Mouse (Mus musculus) hindbrain, embryonic 14.5 days (tissue): ENCODE data around the gene Pnkd. TPM values are rescaled to one million over a fixed set of nuclear protein-coding genes. Genes with fewer than 3 reads are reported as not detected.

Experiments used
- ATAC-seq: fragments of 200-750 bp; cut with Nextera tagmentation; 2 replicates; pipeline ENCODE4 v1.8.0; 2017; ENCODE audit warnings: moderate number of reproducible peaks, mild to moderate bottlenecking, moderate TSS enrichment, moderate library complexity; ENCODE audit not compliant: low FRiP score
- DNase-seq: peaks from one replicate; pipeline ENCODE4 v3.0.0-alpha.2; 2015; ENCODE audit warnings: low spot score
- H3K27ac ChIP-seq: fragments of 300-500 bp; sonication (generic); 2 replicates; pipeline ENCODE4 v1.5.1; 2014; ENCODE audit warnings: mild to moderate bottlenecking, moderate library complexity
- H3K27me3 ChIP-seq: fragments of 300-500 bp; sonication (generic); 2 replicates; pipeline ENCODE4 v1.6.1; 2014; ENCODE audit warnings: mild to moderate bottlenecking, low read length, mixed read lengths; ENCODE audit not compliant: control insufficient read depth, insufficient read depth
- H3K36me3 ChIP-seq: fragments of 300-500 bp; sonication (generic); replicated peaks from 2 replicates; pipeline ENCODE4 v1.6.1; 2014; ENCODE audit not compliant: control insufficient read depth, insufficient read depth
- H3K4me1 ChIP-seq: fragments of 300-500 bp; sonication (generic); replicated peaks from 2 replicates; pipeline ENCODE4 v1.6.1; 2014; ENCODE audit warnings: antibody characterized with exemption, low read length, mixed read lengths; ENCODE audit not compliant: control insufficient read depth, insufficient read depth
- H3K4me2 ChIP-seq: fragments of 300-500 bp; sonication (generic); replicated peaks from 2 replicates; pipeline ENCODE4 v1.6.1; 2014; ENCODE audit warnings: mild to moderate bottlenecking, moderate library complexity
- H3K4me3 ChIP-seq: fragments of 300-500 bp; sonication (generic); replicated peaks from 2 replicates; pipeline ENCODE4 v1.5.1; 2014; ENCODE audit warnings: mild to moderate bottlenecking, low read length
- H3K9ac ChIP-seq: fragments of 300-500 bp; sonication (generic); 2 replicates; pipeline ENCODE4 v1.6.1; 2014
- H3K9me3 ChIP-seq: fragments of 300-500 bp; sonication (generic); 2 replicates; pipeline ENCODE4 v1.6.1; 2016; ENCODE audit warnings: low read length; ENCODE audit not compliant: control insufficient read depth
- WGBS: fragments of 180-500 bp; shearing (Covaris S2); extraction: QIAGEN DNeasy Blood & Tissue Kit; methylation state at CpG from one replicate; pipeline ENCODE4 v1.1.7; 2014; 5-methylcytosine and 5-hydroxymethylcytosine counted together
- polyA plus RNA-seq: library from polyadenylated mRNA; unstranded; fragments of >200 nt; fragmentation: Nextera tagmentation; extraction: Ambion mirVana; gene quantifications from 2 replicates; pipeline ENCODE4 v1.2.1, GENCODE M21; 2014

Pnkd gene
- polyA plus RNA-seq, 1 experiment from 2014 or later, result 146 TPM

DNA sequence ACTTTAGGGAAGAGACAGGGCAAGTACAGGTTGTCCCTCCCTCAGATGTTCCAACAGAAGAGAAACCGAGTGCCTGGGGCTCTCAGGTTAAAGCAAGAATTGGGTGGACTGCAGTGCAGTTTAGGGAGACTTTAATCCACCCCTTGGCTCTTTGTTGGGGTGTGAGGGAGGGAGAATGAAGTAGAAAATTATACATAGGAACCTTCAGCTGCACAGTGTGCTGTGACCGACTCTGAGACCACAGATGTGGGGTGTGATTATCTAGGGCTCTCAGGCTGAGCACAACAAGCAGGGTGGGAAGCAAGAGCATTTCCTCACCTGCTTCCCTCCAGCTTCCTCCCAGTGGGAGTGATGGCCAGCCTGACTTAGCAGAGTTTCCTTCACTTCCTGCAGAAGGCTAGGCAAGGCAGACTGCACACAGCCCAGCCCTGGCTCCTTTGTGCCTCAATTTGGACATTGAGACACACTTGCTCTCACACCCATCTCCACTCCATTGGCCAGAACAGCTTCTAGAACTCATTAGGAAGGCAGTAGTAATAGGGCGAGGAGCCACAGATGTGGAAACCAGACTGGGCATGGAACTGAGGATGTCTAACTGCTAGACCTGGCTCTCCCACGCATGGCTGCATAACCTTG lies 46.4 kb downstream of the Pnkd start:
- no peak overlapping the region for H3K9ac ChIP-seq
- peaks cover 13% of the 10 kb centered on the region for H3K4me1 ChIP-seq
- H3K36me3 ChIP-seq, result peaks cover 7% of the 10 kb centered on the region; the same call in 1 of the 2 replicates
- no peaks in the 10 kb centered on the region for H3K27me3 ChIP-seq
- H3K9me3 ChIP-seq, result no peaks in the 10 kb centered on the region
- 81% methylated on average over 4 of the region's 4 CpGs for WGBS
- H3K4me2 ChIP-seq, result no peak overlapping the region
- DNase-seq (no peak), ATAC-seq (no peak)
- no peak overlapping the region for H3K4me3 ChIP-seq
- no peak overlapping the region for H3K27ac ChIP-seq

DNA sequence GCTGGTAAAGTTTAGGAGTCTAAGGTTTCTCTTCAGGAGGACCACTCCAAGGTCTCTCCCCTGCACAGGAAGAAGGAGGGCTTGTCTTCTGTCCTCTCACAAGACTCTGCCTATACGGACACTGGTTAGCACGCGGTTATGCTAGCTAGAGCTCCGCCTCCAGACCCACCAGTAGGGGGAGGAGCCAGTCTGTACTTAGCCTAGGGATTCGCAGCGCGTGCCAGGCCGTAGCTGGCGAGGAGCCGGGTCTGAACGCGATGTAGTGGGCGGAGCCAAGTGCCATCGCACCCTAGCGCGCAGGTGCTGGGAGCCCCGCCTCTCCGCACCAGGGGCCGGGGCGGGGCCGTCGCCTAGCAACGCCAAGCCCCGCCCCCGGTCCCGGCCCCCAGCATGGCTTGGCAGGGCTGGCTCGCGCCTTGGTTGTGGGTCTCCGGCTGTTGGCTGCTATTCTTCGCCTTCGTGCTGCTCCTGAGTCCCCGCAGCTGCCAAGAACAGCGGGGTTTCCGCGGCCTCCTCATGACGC lies 47.6 kb downstream of the Pnkd start:
- peak overlapping the region; percentile 85 for H3K4me2 ChIP-seq
- peak overlapping the region; percentile 58 for H3K9ac ChIP-seq
- H3K4me3 ChIP-seq, result peak overlapping the region; percentile 43
- ATAC-seq (peak; percentile 95), DNase-seq (peak; percentile 97)
- H3K36me3 ChIP-seq, result peaks cover 7% of the 10 kb centered on the region; the same call in 1 of the 2 replicates
- peak overlapping the region; percentile 80 for H3K27ac ChIP-seq
- H3K27me3 ChIP-seq, result no peaks in the 10 kb centered on the region
- H3K9me3 ChIP-seq, result no peaks in the 10 kb centered on the region
- 0% methylated on average over 33 of the region's 36 CpGs for WGBS
- peaks cover 13% of the 10 kb centered on the region for H3K4me1 ChIP-seq

DNA sequence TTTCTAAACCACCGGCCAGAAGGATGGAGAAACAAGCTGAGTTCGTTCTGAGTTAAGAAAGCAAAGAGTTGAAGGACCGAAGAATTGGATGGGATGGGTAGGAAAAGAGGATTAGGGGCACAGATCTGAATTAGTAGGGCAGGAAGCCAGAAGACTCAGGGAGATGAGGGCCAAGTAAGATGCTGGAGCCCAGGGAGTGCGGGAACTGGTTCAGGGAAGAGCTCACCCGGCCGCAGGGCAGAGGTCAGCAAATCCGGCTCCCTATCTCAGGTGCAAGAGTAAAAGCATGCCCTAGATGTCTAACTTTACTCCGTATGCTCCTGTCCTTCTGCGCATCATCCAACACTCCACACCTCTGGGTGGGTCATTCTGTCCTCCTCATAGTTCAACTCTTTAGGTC lies 48.2 kb downstream of the Pnkd start:
- WGBS, result 3% methylated on average over 9 of the region's 9 CpGs
- peak; percentile 30 for DNase-seq
- Histone ChIP-seq H3K9me3 (no peaks in the 10 kb centered on the region), H3K9ac (peak overlapping the region; percentile 58), H3K27ac (peak overlapping the region; percentile 80), H3K4me2 (peak overlapping the region; percentile 85), H3K4me3 (peak overlapping the region; percentile 43), H3K4me1 (peaks cover 13% of the 10 kb centered on the region), H3K36me3 (peaks cover 7% of the 10 kb centered on the region; the same call in 1 of the 2 replicates), H3K27me3 (no peaks in the 10 kb centered on the region)
- no peak for ATAC-seq

DNA sequence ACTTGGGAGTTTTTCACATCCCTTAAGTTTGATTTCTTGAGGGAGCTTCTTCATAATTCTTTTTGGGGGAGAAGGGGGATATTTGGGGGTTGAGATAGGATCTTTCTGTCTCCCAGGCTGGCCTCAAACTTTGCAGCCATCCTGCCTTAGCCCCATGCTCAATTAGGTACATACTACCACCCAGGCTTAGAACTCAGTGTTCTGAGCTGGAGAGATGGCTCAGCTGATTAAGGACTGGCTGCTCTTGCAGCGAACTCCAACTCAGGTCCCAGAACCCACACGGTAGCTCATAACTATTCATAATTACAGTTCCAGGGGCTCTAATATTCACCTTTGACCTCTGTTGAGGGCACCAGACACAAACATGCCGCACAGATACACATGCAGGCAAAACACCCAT lies 49.9 kb downstream of the Pnkd start:
- ATAC-seq (no peak), DNase-seq (no peak)
- no peak overlapping the region for H3K4me2 ChIP-seq
- peaks cover 13% of the 10 kb centered on the region for H3K4me1 ChIP-seq
- no peak overlapping the region for H3K9ac ChIP-seq
- no peak overlapping the region for H3K27ac ChIP-seq
- H3K4me3 ChIP-seq, result no peak overlapping the region
- no peaks in the 10 kb centered on the region for H3K36me3 ChIP-seq
- whole genome bisulfite sequencing, result 64% methylated on average over 3 of the region's 3 CpGs
- no peaks in the 10 kb centered on the region for H3K27me3 ChIP-seq
- no peaks in the 10 kb centered on the region for H3K9me3 ChIP-seq

DNA sequence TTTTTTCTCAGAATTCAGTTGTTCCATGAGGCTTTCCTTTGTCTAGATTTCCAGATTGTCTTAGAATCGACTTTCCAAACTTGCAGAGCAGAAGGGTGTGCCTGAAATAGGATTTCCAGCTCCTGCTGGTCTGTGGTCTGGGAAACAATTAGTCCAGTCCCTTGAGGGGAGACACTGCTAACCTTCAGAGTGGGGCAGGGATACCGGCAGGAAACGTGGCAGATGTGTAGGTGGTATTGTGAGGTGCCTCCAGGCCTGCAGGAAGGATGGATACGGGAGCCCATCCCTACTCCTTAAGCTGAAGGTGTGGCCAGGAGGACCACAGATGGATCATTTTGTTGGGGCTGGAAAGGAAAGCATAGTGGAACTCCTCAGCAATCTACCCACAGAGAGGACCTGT lies 50.3 kb downstream of the Pnkd start:
- H3K4me1 ChIP-seq, result peaks cover 13% of the 10 kb centered on the region
- H3K27ac ChIP-seq, result no peak overlapping the region
- no peak overlapping the region for H3K4me2 ChIP-seq
- H3K9ac ChIP-seq, result no peak overlapping the region
- whole genome bisulfite sequencing, result 58% methylated on average over 4 of the region's 4 CpGs
- no peaks in the 10 kb centered on the region for H3K9me3 ChIP-seq
- no peak for DNase-seq
- H3K36me3 ChIP-seq, result no peaks in the 10 kb centered on the region
- no peak for ATAC-seq
- H3K27me3 ChIP-seq, result no peaks in the 10 kb centered on the region
- no peak overlapping the region for H3K4me3 ChIP-seq

DNA sequence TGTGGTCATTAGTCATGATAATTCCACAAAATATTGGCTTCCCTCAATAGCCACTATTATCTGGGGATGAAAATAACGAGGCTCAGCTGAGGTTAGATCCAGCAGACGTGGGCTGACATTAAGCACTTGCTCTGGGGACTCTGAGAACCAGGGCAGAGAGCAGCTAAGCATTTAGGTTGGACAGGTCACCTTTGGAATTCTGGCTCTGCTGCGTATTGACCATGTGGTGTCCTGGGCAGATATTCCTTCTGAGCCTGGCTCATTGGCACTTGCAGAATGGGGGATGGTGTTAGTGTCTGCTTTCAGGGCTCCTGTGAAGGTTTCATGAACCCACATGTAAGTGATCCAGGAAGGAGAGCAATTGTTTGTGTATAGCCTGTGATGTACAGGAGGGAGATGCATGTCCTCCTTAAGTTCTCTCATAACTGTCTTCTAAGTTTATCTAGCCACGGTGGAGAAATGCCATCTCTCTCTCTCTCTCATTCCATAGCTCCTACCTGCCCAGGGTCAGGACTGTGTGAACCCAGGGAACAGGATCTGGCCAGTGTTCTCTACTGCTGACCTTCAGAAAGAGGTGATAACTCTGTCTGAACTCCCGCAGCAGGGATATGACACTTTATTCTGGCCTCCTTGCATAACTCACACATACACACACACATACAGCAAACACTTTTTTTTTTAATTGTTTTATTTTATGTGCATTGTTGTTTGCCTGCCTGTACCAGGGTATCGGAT lies 50.9 kb downstream of the Pnkd start:
- no peaks in the 10 kb centered on the region for H3K9me3 ChIP-seq
- no peak overlapping the region for H3K27ac ChIP-seq
- WGBS, result 75% methylated on average over 6 of the region's 6 CpGs
- ATAC-seq (no peak), DNase-seq (no peak)
- no peak overlapping the region for H3K4me2 ChIP-seq
- H3K9ac ChIP-seq, result no peak overlapping the region
- no peak overlapping the region for H3K4me3 ChIP-seq
- H3K27me3 ChIP-seq, result no peaks in the 10 kb centered on the region
- H3K36me3 ChIP-seq, result no peaks in the 10 kb centered on the region
- peaks cover 13% of the 10 kb centered on the region for H3K4me1 ChIP-seq

DNA sequence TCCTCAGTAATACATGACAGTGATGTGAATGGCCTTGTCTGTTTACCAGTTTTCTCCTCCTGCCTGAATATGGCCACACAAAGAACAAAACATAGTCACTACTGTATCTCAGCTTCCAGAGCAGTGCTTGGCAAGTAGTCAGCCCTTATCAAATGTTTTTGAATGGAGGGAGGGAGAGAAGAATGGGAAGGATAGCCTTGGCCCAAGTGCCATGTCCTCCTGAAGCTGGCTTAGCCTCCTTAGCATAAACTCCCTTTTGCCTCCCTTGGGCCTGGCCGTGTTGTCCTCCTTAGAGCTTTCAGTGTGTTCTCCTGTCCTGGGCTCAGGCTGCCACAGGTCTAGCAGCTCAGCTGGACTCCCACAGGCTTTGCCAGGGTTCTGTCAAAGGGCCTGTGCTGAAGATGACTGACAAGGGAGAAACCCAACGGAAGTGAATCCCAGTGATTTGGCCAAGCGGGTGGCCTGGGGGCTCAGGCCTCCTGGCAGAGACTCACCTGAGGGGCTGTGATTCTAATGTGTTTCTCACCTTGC lies 52.6 kb downstream of the Pnkd start:
- no peak for ATAC-seq
- Histone ChIP-seq H3K27ac (no peak overlapping the region), H3K4me2 (no peak overlapping the region), H3K4me3 (no peak overlapping the region), H3K9me3 (no peaks in the 10 kb centered on the region), H3K9ac (no peak overlapping the region), H3K27me3 (no peaks in the 10 kb centered on the region), H3K36me3 (no peaks in the 10 kb centered on the region), H3K4me1 (peaks cover 13% of the 10 kb centered on the region)
- DNase-seq, result no peak
- 75% methylated on average over 3 of the region's 3 CpGs for WGBS

DNA sequence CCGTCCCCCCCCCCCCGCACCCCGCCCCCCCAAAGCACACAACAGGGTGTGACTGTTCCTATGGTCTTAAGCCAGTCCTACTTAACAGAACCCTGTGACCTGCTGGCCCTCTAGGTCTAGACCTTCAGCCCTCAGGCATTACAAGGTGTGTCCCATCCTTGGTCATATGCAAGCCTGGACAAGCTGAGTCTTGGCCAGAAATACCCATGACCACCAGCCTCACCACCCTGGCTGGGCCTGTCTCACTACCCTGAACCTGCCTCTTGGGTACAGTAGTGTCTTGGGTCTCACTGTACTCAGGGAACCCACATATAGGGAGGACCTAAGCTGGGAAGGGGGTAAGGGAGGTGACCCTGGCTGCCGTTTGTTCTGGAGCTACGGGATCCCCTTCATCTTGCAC lies 53.3 kb downstream of the Pnkd start:
- WGBS, result 93% methylated on average over 5 of the region's 5 CpGs
- ATAC-seq (no peak), DNase-seq (no peak)
- Histone ChIP-seq H3K4me1 (peaks cover 12% of the 10 kb centered on the region), H3K4me2 (no peak overlapping the region), H3K27me3 (no peaks in the 10 kb centered on the region), H3K36me3 (no peaks in the 10 kb centered on the region), H3K4me3 (no peak overlapping the region), H3K9me3 (no peaks in the 10 kb centered on the region), H3K27ac (no peak overlapping the region), H3K9ac (no peak overlapping the region)

DNA sequence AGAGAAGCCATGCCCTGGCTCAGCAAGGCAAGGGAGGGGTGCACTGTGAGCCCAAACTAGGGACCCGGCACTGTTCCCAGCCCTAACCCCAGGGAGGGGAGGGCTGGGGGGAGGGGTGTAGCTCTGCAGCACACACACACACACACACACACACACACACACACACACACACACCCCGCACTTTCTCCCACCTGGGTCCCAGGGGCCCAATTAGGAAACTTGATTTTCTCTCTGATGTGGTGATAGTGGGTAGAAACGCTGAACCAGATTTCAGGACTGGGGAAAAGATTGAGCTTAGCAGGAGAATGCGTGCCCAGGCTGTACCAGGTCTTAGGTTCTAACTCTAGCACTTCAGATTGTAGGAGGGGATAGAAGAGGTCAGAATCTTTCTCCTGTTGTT lies 53.9 kb downstream of the Pnkd start:
- Histone ChIP-seq H3K4me1 (0 out of 2 replicates have a peak, but pooled peaks cover 10% of the 10 kb centered on the region), H3K4me3 (no peak overlapping the region), H3K36me3 (no peaks in the 10 kb centered on the region), H3K9ac (no peak overlapping the region), H3K27ac (no peak overlapping the region), H3K4me2 (no peak overlapping the region), H3K27me3 (no peaks in the 10 kb centered on the region), H3K9me3 (no peaks in the 10 kb centered on the region)
- ATAC-seq, result no peak
- 71% methylated on average over 4 of the region's 4 CpGs for WGBS
- DNase-seq, result no peak
